Mouse (Mus musculus) ES-Bruce4 (cell line): ENCODE data around the gene Ripply2. TPM values are rescaled to one million over a fixed set of nuclear protein-coding genes. Genes with fewer than 3 reads are reported as not detected.

ENCODE experiments used
- H3K27ac ChIP-seq: 2 replicates; pipeline ENCODE4 v1.5.1; 2012; ENCODE audit warnings: low read length, inconsistent platforms; ENCODE audit not compliant: insufficient read depth
- H3K27me3 ChIP-seq: 2 replicates; pipeline ENCODE4 v1.6.1; 2012; ENCODE audit warnings: mild to moderate bottlenecking, low read length, inconsistent platforms; ENCODE audit not compliant: control insufficient read depth, poor library complexity, insufficient read depth, severe bottlenecking
- H3K36me3 ChIP-seq: 2 replicates; pipeline ENCODE4 v1.6.1; 2012; ENCODE audit warnings: inconsistent platforms, mild to moderate bottlenecking, low read length, moderate library complexity; ENCODE audit not compliant: control insufficient read depth, poor library complexity, insufficient read depth, severe bottlenecking
- H3K4me1 ChIP-seq: one replicate; pipeline ENCODE4 v1.8.1; 2011; ENCODE audit warnings: low read length; ENCODE audit not compliant: control insufficient read depth, insufficient read depth
- H3K4me3 ChIP-seq: 2 replicates; pipeline ENCODE4 v1.5.1; 2011; ENCODE audit warnings: low read depth, mild to moderate bottlenecking, low read length
- H3K9ac ChIP-seq: 2 replicates; pipeline ENCODE4 v1.6.1; 2012; ENCODE audit warnings: low read depth, mild to moderate bottlenecking, inconsistent platforms; ENCODE audit not compliant: poor library complexity, severe bottlenecking
- H3K9me3 ChIP-seq: replicated peaks from 2 replicates; pipeline ENCODE4 v1.6.1; 2012; ENCODE audit warnings: mild to moderate bottlenecking, low read length, inconsistent platforms; ENCODE audit not compliant: control insufficient read depth, poor library complexity, insufficient read depth, severe bottlenecking
- CTCF ChIP-seq: IDR thresholded peaks from one replicate; pipeline ENCODE4 v1.8.1; 2011; ENCODE audit warnings: low read depth, low read length
- EP300 ChIP-seq: IDR thresholded peaks from 2 replicates; pipeline ENCODE4 v1.6.1; 2011; ENCODE audit warnings: low read depth, low read length; ENCODE audit not compliant: insufficient read depth
- POLR2A ChIP-seq: IDR thresholded peaks from one replicate; pipeline ENCODE4 v1.8.1; 2011; ENCODE audit warnings: low read length; ENCODE audit not compliant: insufficient read depth
- polyA plus RNA-seq: library from polyadenylated mRNA; stranded (reverse); fragments of >200 nt; gene quantifications from 2 replicates; pipeline ENCODE4 v1.2.4, GENCODE M21; 2011; ENCODE audit warnings: low read depth; ENCODE audit not compliant: missing spikeins, insufficient read depth, insufficient read length

The Ripply2 gene
- polyA plus RNA-seq, 1 experiment = not detected

GRCm38 (mm10) chr9:87008919-87009318, 6.4 kb upstream of the Ripply2 start:
- Histone ChIP-seq H3K4me3 (no peak overlapping the region), H3K4me1 (no peaks in the 10 kb centered on the region), H3K27ac (no peak overlapping the region), H3K9me3 (no peaks in the 10 kb centered on the region), H3K9ac (no peak overlapping the region), H3K36me3 (no peaks in the 10 kb centered on the region), H3K27me3 (peaks cover under 1% of the 10 kb centered on the region; the same call in 1 of the 2 replicates)
- TF ChIP-seq EP300 = no peak
- no peak for TF ChIP-seq CTCF
- no peak for TF ChIP-seq POLR2A

- peak overlapping the region; percentile 46 for H3K9ac ChIP-seq
- H3K4me3 ChIP-seq = peak overlapping the region; percentile 59
- H3K36me3 ChIP-seq = no peaks in the 10 kb centered on the region
- no peaks in the 10 kb centered on the region for H3K4me1 ChIP-seq
- peaks cover 5% of the 10 kb centered on the region for H3K27me3 ChIP-seq
- TF ChIP-seq POLR2A (no peak), CTCF (no peak), EP300 (no peak)
- no peaks in the 10 kb centered on the region for H3K9me3 ChIP-seq
- no peak overlapping the region for H3K27ac ChIP-seq
These were observed 579 bp downstream of the Ripply2 start for GRCm38 (mm10) chr9:87015938-87016294.

GRCm38 (mm10) chr9:87021778-87022523, 6.6 kb downstream of the Ripply2 start, which contains the start of gene Cyb5r4:
Cyb5r4 (plus strand) TSS chr9:87022014.
- peak within 1 kb of the TSS; percentile 96 for H3K4me3 ChIP-seq
- H3K36me3 ChIP-seq = no peaks in the 10 kb centered on the region
- H3K4me1 ChIP-seq = no peaks in the 10 kb centered on the region
- peak within 1 kb of the TSS; percentile 64 for H3K9ac ChIP-seq
- H3K27ac ChIP-seq = no peak within 1 kb of the TSS
- no peak for TF ChIP-seq CTCF
- TF ChIP-seq POLR2A = peak; percentile 16
- no peaks in the 10 kb centered on the region; the same call in 1 of the 2 replicates for H3K27me3 ChIP-seq
- H3K9me3 ChIP-seq = no peaks in the 10 kb centered on the region

GRCm38 (mm10) chr9:87025764-87026163, 10.4 kb downstream of the Ripply2 start:
- TF ChIP-seq CTCF (no peak), POLR2A (no peak), EP300 (no peak)
- Histone ChIP-seq H3K9me3 (no peaks in the 10 kb centered on the region), H3K9ac (no peak overlapping the region), H3K4me1 (no peaks in the 10 kb centered on the region), H3K27ac (no peak overlapping the region), H3K4me3 (no peak overlapping the region), H3K27me3 (no peaks in the 10 kb centered on the region), H3K36me3 (no peaks in the 10 kb centered on the region; the same call in 1 of the 2 replicates)

- H3K4me3 ChIP-seq = no peak overlapping the region
- H3K9me3 ChIP-seq = no peaks in the 10 kb centered on the region
- H3K27ac ChIP-seq = no peak overlapping the region
- H3K9ac ChIP-seq = no peak overlapping the region
- H3K27me3 ChIP-seq = no peaks in the 10 kb centered on the region
- no peak for TF ChIP-seq EP300
- peak; percentile 44 for TF ChIP-seq CTCF
- no peaks in the 10 kb centered on the region; the same call in 1 of the 2 replicates for H3K36me3 ChIP-seq
- no peaks in the 10 kb centered on the region for H3K4me1 ChIP-seq
These were observed 12.2 kb downstream of the Ripply2 start for GRCm38 (mm10) chr9:87027423-87028084.

- Histone ChIP-seq H3K27me3 (no peaks in the 10 kb centered on the region), H3K4me1 (no peaks in the 10 kb centered on the region), H3K9me3 (no peaks in the 10 kb centered on the region), H3K36me3 (no peaks in the 10 kb centered on the region; the same call in 1 of the 2 replicates), H3K9ac (no peak overlapping the region), H3K4me3 (no peak overlapping the region), H3K27ac (no peak overlapping the region)
- TF ChIP-seq CTCF = no peak
- TF ChIP-seq EP300 = no peak
- TF ChIP-seq POLR2A = no peak
These were observed 16.9 kb downstream of the Ripply2 start for GRCm38 (mm10) chr9:87032196-87032595.
